Mouse (Mus musculus): ENCODE measurements around the gene Prkcz.

Gene Prkcz

GRCm38 (mm10) chr4:155220213-155221100 lies 140.7 kb downstream of the Prkcz start:
- peak in 1 of 2 experiments; percentile 35 for DNase-seq (ENCODE audit: low spot score in 2 of 2)

DNA sequence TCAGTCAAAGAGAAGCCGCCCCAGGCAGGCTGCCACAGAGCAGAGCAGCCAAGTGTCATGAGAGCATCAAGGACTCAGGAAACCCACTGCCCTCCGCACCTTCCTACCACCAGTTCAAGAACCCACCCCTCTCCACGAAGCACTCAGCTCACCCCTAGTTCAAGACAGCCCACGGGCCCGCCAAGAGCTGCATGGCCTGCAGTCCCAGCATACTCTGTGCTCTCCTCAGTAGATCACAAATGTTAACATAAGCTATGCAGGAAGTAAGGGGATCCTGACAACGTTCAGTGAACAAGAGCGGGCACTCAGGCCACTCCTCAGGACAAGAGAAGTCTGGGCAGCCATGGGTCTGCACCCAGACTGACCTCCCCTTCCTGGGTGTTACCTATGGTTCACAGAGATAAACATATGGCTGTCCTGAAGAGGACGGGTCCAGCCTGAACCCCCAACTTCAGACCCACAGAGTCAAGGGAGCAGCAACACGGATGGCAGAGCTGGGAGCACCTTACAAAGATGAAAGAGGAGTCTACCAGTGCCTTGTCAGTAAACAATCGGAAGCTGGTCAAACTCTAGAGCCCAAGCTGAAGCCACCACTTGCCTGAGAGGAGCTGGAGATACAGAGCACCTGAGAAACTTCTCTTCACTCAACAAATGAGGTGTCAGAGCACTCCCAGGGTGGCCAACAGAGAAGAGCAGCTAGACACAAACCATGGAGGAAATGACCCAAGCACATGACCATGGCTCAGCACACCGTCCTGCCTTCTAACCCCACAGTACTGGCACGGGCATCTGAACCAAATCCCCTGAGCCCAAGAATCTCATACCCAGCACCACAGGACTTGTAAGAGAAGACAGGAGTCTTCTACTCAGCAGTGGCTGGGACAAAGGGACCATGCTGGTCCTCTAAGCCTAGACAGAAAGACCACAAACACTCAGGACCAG lies 141.6 kb downstream of the Prkcz start:
- DNase-seq (ENCODE audit: low spot score in 2 of 2): peak; percentile 60 to 61

DNA sequence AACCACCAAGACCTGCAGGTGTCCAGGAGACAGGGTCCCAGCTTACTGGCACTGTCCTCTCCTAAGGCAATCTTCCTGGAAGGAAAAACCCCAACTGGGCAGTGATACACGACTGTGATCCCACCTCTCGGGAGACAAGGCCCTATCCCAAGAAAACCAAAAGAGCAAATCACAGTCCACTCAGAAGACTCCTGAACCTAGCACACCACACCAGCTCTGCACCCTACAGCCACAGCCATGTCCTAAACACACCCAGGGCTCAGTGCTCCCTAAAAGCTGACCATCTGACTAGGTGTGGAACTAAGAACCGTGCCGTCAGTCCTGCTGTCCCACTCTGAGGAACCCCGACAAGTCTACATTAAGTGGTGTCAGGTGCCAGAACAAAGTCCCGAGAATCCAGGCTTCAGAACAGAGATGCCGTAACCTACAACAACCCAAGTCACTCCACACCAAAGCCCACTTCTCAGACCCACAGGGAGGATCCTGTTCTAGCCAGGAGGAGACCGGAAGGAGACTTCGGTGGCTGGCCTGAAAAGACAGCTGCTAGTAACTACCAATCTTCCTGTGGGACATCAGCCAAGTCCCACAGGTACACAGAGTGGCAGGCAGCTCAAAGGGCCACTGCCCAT lies 142.9 kb downstream of the Prkcz start:
- no peak for DNase-seq (ENCODE audit: low spot score in 2 of 2)

GRCm38 (mm10) chr4:155217241-155218103 lies 143.7 kb downstream of the Prkcz start:
- DNase-seq (ENCODE audit: low spot score in 2 of 2): peak; percentile 77 to 85

GRCm38 (mm10) chr4:155215773-155216630 lies 145.2 kb downstream of the Prkcz start:
- no peak for DNase-seq (ENCODE audit: low spot score in 2 of 2)

DNA sequence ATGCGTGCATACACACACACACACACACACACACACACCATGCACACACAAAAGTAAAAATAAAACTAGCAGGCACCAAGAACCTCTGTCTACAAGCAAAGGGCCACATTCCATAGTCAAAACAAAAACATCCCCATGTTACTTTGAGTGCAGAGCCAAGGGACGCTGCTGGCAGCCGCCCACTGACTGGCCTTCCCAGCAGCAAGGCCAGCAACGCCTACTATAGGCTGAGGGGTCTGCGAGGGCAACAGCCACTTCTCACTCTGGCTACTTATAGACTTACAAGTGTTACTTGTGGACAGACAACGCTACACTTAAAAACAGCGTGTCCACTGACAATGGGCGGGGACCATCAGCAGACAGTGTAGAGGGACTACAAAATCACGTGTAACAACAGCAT lies 146.0 kb downstream of the Prkcz start:
- no peak for DNase-seq (ENCODE audit: low spot score in 2 of 2)

GRCm38 (mm10) chr4:155214793-155215192 lies 146.4 kb downstream of the Prkcz start:
- DNase-seq (ENCODE audit: low spot score in 2 of 2): no peak

- DNase-seq (ENCODE audit: low spot score in 2 of 2): no peak
These were observed 147.0 kb downstream of the Prkcz start for GRCm38 (mm10) chr4:155214188-155214587.

DNA sequence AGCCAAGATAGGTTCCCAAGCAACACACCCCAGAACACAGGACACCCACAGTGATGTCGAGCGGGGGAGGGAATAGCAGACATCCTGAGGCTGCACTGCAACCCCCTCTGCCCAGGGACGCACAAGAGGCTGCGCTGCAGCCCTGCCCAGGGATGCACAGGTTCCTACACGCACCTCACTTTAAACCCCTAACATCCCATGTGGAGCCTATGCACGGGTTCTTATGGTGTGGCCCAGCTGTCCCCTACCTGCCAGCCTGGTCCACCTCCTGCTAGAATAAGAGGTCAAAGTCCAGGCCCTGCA lies 147.5 kb downstream of the Prkcz start:
- DNase-seq (ENCODE audit: low spot score in 2 of 2): no peak

DNA sequence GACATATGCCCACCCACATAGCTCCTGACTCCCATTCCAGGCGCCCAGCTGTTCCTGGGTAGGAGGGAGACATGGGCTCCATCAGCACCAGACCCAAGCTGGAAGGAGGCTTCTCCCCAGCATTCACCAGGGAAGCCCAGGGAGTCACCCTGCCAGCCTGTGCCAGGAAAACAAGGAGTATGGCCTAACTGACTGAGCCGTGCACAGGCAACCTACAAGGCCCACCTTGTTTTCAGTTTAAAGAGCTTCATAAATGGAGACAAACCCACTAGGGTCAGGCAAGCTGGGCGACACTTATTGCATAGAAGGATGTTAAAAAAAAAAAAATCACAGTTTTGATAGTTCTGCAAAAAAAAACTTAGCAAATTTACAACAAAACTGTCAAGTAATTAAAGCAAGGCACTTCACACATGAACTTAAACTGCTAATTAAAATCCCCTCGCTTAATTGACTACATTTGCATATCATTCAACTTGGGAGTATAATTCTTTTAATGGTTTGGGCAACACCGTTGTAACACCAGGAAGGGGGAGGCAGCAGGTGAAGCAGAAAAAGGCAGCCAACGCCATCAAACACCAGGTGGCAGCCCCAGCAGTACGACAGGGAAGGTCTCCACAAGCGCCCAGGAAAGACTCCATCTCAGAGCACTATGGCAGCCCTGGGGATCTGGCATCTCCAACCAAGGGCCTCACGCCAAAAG lies 148.0 kb downstream of the Prkcz start:
- DNase-seq (ENCODE audit: low spot score in 2 of 2): no peak

All from natural killer cell, adult 2 months (primary cell).